Mouse (Mus musculus) embryonic facial prominence, embryonic 12.5 days (tissue): ENCODE results near the gene Chd9. TPM values are rescaled to one million over a fixed set of nuclear protein-coding genes. Genes with fewer than 3 reads are reported as not detected.

ENCODE experiments used
- ATAC-seq: fragments of 200-750 bp; cut with Nextera tagmentation; 2 replicates; pipeline ENCODE4 v1.8.0; 2017; ENCODE audit not compliant: insufficient number of reproducible peaks, insufficient read depth, low FRiP score, low TSS enrichment
- H3K27ac ChIP-seq: fragments of 300-500 bp; sonication (generic); 2 replicates; pipeline ENCODE4 v1.5.1; 2016; ENCODE audit warnings: mild to moderate bottlenecking
- H3K27me3 ChIP-seq: fragments of 300-500 bp; sonication (generic); 2 replicates; pipeline ENCODE4 v1.6.1; 2016; ENCODE audit warnings: mild to moderate bottlenecking, moderate library complexity
- H3K36me3 ChIP-seq: fragments of 300-500 bp; sonication (generic); 2 replicates; pipeline ENCODE4 v1.6.1; 2016; ENCODE audit warnings: mild to moderate bottlenecking
- H3K4me1 ChIP-seq: fragments of 300-500 bp; sonication (generic); 2 replicates; pipeline ENCODE4 v1.6.1; 2016
- H3K4me2 ChIP-seq: fragments of 300-500 bp; sonication (generic); replicated peaks from 2 replicates; pipeline ENCODE4 v1.6.1; 2016; ENCODE audit warnings: mild to moderate bottlenecking, moderate library complexity
- H3K4me3 ChIP-seq: fragments of 300-500 bp; sonication (generic); 2 replicates; pipeline ENCODE4 v1.5.1; 2016; ENCODE audit warnings: mild to moderate bottlenecking
- H3K9ac ChIP-seq: fragments of 300-500 bp; sonication (generic); 2 replicates; pipeline ENCODE4 v1.6.1; 2016; ENCODE audit warnings: mild to moderate bottlenecking, moderate library complexity
- H3K9me3 ChIP-seq: fragments of 300-500 bp; sonication (generic); 2 replicates; pipeline ENCODE4 v1.6.1; 2016; ENCODE audit warnings: mild to moderate bottlenecking, moderate library complexity
- WGBS: fragments of 180-500 bp; shearing (Covaris S2); methylation state at CpG from one replicate; pipeline ENCODE4 v1.1.7; 2016; 5-methylcytosine and 5-hydroxymethylcytosine counted together
- polyA plus RNA-seq: library from polyadenylated mRNA; unstranded; fragments of >200 nt; fragmentation: Nextera tagmentation; extraction: Ambion mirVana; gene quantifications from 2 replicates; pipeline ENCODE4 v1.2.1, GENCODE M21; 2016

Chd9 gene
- polyA plus RNA-seq, 1 experiment from 2014 or later = 65.3 TPM

DNA sequence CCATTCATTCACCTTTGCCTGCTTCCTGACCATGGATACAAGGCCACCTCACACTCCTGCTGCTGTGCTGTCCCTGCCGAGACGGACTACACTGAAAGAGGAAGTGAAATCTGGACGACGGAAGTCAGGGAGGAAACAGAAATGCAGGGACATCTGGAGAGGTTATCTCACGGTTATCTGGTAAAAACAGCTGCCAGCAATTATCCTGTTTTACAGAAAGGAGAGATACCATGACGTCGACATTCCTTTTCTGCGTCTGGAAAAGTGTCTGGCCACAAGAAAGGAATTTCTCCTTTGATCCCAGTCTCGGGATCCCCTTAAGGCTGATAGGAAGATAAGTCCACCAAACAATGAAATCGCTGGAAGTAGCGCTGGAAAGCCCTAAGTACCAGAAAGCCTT, 5.7 kb upstream of the Chd9 start:
- H3K27me3 ChIP-seq = no peaks in the 10 kb centered on the region
- no peaks in the 10 kb centered on the region for H3K36me3 ChIP-seq
- no peaks in the 10 kb centered on the region for H3K9me3 ChIP-seq
- no peak overlapping the region for H3K9ac ChIP-seq
- no peak overlapping the region for H3K4me2 ChIP-seq
- 12% methylated on average over 11 of the region's 11 CpGs for WGBS
- no peaks in the 10 kb centered on the region for H3K4me1 ChIP-seq
- no peak overlapping the region for H3K27ac ChIP-seq
- H3K4me3 ChIP-seq = no peak overlapping the region
- ATAC-seq = no peak

DNA sequence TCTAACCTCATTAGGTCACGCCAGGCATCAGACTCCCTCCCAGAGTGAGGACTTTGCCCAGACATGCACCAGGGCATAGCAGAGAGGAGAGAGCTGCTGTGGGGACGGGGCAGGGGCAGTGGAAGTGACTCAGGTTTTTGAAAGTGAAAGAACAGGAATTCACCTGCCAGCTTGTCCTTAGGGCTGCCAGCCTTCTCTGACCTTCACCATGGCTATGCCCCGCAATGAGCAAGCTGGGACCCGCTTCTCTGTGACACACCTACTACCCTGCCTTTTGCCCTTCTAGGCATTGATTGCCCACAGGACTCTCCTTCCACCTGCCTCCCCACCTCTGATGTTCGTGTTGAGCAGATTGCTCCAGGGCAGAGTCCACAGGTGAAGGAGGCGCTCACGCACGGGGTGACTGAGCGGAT, 2.7 kb upstream of the Chd9 start:
- Histone ChIP-seq H3K36me3 (no peaks in the 10 kb centered on the region), H3K4me1 (peaks cover 18% of the 10 kb centered on the region), H3K9ac (no peak overlapping the region), H3K4me2 (no peak overlapping the region), H3K27me3 (no peaks in the 10 kb centered on the region), H3K4me3 (no peak overlapping the region), H3K27ac (no peak overlapping the region), H3K9me3 (no peaks in the 10 kb centered on the region)
- ATAC-seq = no peak
- 78% methylated on average over 9 of the region's 9 CpGs for WGBS

DNA sequence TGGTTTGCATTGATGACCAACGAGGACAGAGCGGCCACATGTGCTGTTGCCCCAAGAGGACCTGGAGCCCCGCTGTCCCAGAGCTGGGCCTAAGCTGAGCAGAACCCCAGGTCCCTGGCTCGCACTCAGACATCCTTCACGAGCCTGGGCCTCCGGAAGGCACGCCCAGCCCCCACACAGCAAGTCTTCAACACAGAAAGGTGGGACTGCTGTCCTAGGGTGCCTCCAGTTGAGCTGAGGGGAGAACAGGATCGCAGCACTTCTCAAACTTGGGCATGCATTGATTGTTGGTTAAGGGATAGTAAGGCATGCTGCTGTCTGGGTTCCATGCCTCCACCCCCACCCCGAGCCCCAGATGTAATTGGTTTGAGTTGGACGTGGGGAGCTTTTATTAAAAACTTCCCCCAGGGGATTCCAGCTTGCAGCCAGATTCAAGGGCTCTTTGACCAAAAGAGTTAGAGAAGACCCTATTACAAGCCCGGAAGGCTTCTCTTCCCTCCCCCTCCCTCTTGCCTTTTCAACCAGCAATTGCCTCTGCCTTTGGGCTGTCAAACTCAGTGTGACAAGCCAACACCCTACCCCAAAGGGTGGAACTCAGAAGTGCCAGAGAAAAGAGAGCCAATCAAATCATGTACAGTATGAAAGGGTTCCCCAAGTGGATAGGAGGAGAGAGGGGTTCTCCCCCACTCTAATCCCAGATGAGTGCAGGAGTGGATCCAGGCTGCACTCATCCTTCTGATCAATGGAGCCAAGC, 1.0 kb downstream of the Chd9 start:
- Histone ChIP-seq H3K4me1 (peaks cover 18% of the 10 kb centered on the region), H3K4me2 (peak overlapping the region; percentile 68), H3K9me3 (no peaks in the 10 kb centered on the region), H3K36me3 (no peaks in the 10 kb centered on the region), H3K27me3 (no peaks in the 10 kb centered on the region), H3K27ac (peak overlapping the region; percentile 73), H3K4me3 (peak overlapping the region; percentile 53), H3K9ac (peak overlapping the region; percentile 69)
- WGBS = 2% methylated on average over 11 of the region's 11 CpGs
- peak; percentile 70; the same call in 1 of the 2 replicates for ATAC-seq

DNA sequence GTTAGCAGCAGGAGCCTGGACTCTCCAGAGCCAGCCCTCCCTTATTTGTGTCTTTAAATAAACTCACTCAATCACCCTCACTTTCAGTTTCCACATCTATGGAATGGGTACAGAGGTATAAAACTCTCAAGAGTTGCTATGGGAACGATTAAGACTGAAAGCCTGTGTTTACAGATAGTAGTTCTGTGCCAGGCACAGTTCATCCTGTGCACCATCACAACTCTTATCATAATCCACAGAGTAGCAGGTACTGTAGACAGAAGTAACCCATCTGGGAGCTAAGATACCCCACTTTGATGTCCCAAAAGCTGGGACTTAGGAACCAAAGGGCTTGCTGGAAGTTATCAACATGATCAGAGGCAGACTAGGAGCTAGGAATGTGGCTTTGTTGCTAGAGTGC, 1.7 kb downstream of the Chd9 start:
- no peaks in the 10 kb centered on the region for H3K9me3 ChIP-seq
- no peak for ATAC-seq
- H3K4me1 ChIP-seq = peaks cover 18% of the 10 kb centered on the region
- no peak overlapping the region for H3K9ac ChIP-seq
- H3K27me3 ChIP-seq = no peaks in the 10 kb centered on the region
- H3K36me3 ChIP-seq = no peaks in the 10 kb centered on the region
- no peak overlapping the region for H3K27ac ChIP-seq
- peak overlapping the region; percentile 53 for H3K4me3 ChIP-seq
- 82% methylated on average over 1 of the region's 1 CpGs for WGBS
- H3K4me2 ChIP-seq = peak overlapping the region; percentile 68

- H3K9ac ChIP-seq = no peak overlapping the region
- no peaks in the 10 kb centered on the region for H3K36me3 ChIP-seq
- no peaks in the 10 kb centered on the region for H3K9me3 ChIP-seq
- H3K27me3 ChIP-seq = no peaks in the 10 kb centered on the region
- no peak overlapping the region for H3K27ac ChIP-seq
- no peak overlapping the region for H3K4me2 ChIP-seq
- H3K4me1 ChIP-seq = peaks cover 18% of the 10 kb centered on the region
- ATAC-seq = no peak
- no peak overlapping the region for H3K4me3 ChIP-seq
- 73% methylated on average over 8 of the region's 8 CpGs for WGBS
Measured at GRCm38 (mm10) chr8:90830980-90831379, 2.8 kb downstream of the Chd9 start.

GRCm38 (mm10) chr8:90832576-90833289, 4.6 kb downstream of the Chd9 start:
- no peak overlapping the region for H3K4me2 ChIP-seq
- H3K9ac ChIP-seq = no peak overlapping the region
- no peak for ATAC-seq
- H3K9me3 ChIP-seq = no peaks in the 10 kb centered on the region
- H3K4me3 ChIP-seq = no peak overlapping the region
- H3K4me1 ChIP-seq = peaks cover 18% of the 10 kb centered on the region
- no peaks in the 10 kb centered on the region for H3K27me3 ChIP-seq
- no peak overlapping the region for H3K27ac ChIP-seq
- WGBS = 41% methylated on average over 5 of the region's 5 CpGs
- no peaks in the 10 kb centered on the region for H3K36me3 ChIP-seq

DNA sequence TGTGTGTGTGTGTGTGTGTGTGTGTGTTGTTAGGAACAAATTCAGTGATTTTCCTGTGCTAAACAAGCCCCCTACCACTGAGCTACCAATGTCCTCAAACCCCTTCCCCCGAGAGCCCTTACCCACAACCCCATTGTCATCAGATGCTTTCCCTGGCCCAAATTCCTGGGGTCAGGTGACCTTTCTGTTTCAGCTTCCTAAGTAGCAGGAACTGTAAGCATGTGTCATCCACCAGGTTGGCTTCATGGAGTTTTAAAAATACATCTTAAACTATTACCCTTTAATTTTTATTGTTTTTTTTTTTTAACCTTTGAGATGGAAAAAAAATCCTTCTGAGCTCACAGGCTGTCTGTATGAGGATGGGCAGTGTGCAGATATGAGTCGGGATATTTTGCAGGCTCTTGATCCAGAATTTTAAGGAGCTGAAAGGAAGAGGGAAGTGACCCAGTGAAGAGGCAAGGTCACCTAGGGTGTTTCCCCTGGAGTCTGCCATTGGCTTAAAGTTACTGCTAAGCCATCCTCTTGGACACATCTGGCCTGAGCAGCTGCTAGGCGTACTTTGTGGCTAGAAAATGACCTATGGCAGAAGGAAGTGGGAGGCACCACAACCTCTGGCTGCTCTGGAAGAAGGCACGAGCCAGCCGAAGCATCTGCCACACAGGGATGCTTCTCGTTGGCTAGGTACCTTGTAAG, 5.6 kb downstream of the Chd9 start:
- peaks cover 12% of the 10 kb centered on the region for H3K4me1 ChIP-seq
- no peak for ATAC-seq
- H3K4me2 ChIP-seq = no peak overlapping the region
- no peaks in the 10 kb centered on the region for H3K9me3 ChIP-seq
- 31% methylated on average over 6 of the region's 6 CpGs for WGBS
- no peaks in the 10 kb centered on the region for H3K36me3 ChIP-seq
- no peak overlapping the region for H3K4me3 ChIP-seq
- H3K27ac ChIP-seq = no peak overlapping the region
- no peaks in the 10 kb centered on the region for H3K27me3 ChIP-seq
- H3K9ac ChIP-seq = no peak overlapping the region

GRCm38 (mm10) chr8:90834321-90834672, 6.1 kb downstream of the Chd9 start:
- no peak overlapping the region for H3K9ac ChIP-seq
- H3K27ac ChIP-seq = no peak overlapping the region
- no peaks in the 10 kb centered on the region for H3K27me3 ChIP-seq
- WGBS = 68% methylated on average over 3 of the region's 3 CpGs
- H3K36me3 ChIP-seq = no peaks in the 10 kb centered on the region
- ATAC-seq = no peak
- H3K4me1 ChIP-seq = peaks cover 8% of the 10 kb centered on the region
- no peak overlapping the region for H3K4me3 ChIP-seq
- no peak overlapping the region for H3K4me2 ChIP-seq
- H3K9me3 ChIP-seq = no peaks in the 10 kb centered on the region

- Histone ChIP-seq H3K4me3 (no peak overlapping the region), H3K9ac (no peak overlapping the region), H3K4me2 (no peak overlapping the region), H3K27ac (no peak overlapping the region), H3K9me3 (no peaks in the 10 kb centered on the region), H3K27me3 (no peaks in the 10 kb centered on the region), H3K36me3 (no peaks in the 10 kb centered on the region), H3K4me1 (no peaks in the 10 kb centered on the region)
- WGBS = 92% methylated on average over 6 of the region's 6 CpGs
- ATAC-seq = no peak
Measured at GRCm38 (mm10) chr8:90837440-90837839, 9.3 kb downstream of the Chd9 start.

DNA sequence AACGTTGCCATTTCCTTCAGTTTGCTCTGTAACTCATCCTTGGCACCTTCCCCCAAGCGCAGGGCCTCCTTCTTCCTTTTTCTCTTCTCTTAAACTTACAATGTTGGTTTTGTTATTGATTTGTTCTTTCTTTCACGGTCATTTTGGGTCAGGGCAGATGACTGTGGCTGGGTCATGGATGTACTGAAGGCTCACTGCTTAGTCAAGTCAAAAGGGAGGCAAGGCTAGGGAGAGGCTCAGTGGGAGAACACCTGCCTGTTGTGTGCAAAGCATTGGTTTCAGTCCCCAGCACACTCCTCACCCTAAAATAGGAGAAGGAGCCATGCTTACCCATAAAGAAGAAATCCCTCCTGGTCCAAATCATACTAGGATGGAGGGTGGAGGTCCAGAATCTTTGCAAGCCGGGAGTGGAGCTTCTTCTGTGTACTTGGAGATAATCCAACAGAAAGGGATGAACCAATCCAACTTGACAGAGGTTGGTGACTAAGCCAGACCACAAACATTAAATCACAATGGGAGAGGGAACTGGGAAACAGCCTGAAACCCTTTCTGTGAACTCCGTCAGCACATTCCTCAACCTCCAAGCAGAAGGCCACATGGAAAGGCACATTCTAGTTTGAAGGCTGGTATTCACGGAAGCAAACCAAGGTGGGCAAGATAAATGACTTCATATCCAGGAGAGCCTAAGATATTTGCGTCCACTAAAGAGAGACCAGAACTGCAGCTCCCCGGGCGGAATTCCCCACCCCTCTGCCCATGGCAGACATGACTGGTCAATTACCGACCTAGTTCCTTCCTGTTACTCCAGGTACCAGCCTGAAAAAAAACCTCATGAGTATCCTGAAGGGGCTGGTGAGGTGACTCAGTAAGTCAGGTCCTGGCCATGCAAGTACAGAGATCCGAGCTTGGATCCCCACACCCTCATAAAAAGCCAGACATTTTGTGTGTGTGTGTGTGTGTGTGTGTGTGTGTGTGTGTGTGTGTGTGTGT, 11.9 kb downstream of the Chd9 start:
- Histone ChIP-seq H3K9me3 (no peaks in the 10 kb centered on the region), H3K9ac (no peak overlapping the region), H3K27ac (no peak overlapping the region), H3K4me2 (no peak overlapping the region), H3K36me3 (no peaks in the 10 kb centered on the region), H3K4me3 (no peak overlapping the region), H3K4me1 (0 out of 2 replicates have a peak, but pooled peaks cover 5% of the 10 kb centered on the region), H3K27me3 (no peaks in the 10 kb centered on the region)
- WGBS = 74% methylated on average over 11 of the region's 11 CpGs
- ATAC-seq = 0 out of 2 replicates have a peak, but pooled peaks have one; percentile 41

- Histone ChIP-seq H3K4me2 (no peak overlapping the region), H3K36me3 (no peaks in the 10 kb centered on the region), H3K27ac (no peak overlapping the region), H3K9me3 (no peaks in the 10 kb centered on the region), H3K4me1 (0 out of 2 replicates have a peak, but pooled peaks cover 5% of the 10 kb centered on the region), H3K4me3 (no peak overlapping the region), H3K27me3 (no peaks in the 10 kb centered on the region), H3K9ac (no peak overlapping the region)
- 69% methylated on average over 13 of the region's 13 CpGs for WGBS
- no peak for ATAC-seq
Measured at GRCm38 (mm10) chr8:90841321-90841720, 13.2 kb downstream of the Chd9 start.
